In the genomic region with DNA sequence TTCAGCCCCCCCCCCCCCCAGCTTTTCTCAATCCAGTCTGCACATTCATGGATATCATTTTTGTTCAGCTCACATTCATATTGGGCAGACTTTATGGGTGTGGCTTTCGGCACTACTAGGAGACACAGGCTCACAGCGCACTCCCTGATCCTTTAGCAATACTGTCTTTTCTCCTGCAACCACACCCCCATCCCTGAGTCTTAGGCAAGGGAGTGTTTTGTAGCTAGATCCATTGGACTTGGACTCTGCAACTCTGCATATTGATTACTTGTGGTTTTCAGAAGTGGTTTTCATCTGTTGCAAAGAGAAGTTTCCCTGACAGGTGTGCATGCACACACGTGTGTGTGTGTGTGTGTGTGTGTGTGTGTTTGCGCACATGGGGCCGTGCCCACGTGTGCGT, we compare ENCODE assay signal across 23 mouse cellular contexts. TPM values are rescaled to one million over a fixed set of nuclear protein-coding genes. Genes with fewer than 3 reads are reported as not detected.
A peak's percentile ranks its signal among the peaks of the same experiment; 100 is the strongest.
DNase-seq lines count a peak whose midpoint lies in the region; ATAC-seq and TF ChIP-seq lines count a peak whose summit lies in the region.
"Had no signal": no experiment of that assay in that cellular context is flagged by ENCODE, and none has a peak within 500 bp of the region (broad histone marks: within the 10 kb centered on the region; RNA-seq: fewer than 3 reads in every experiment).

No protein-coding gene starts in this region.

- H3K4me3 ChIP-seq in liver, embryonic 16.5 days (ENCODE audit: low read depth, low read length) = no peak overlapping the region
- H3K4me3 ChIP-seq in intestine, embryonic 14.5 days (ENCODE audit: low read depth, low read length) = no peak overlapping the region
- H3K4me3 ChIP-seq in intestine, embryonic 16.5 days (ENCODE audit: low read length) = no peak overlapping the region
- H3K4me3 ChIP-seq in stomach, postnatal 0 days (ENCODE audit: low read depth, low read length) = no peak overlapping the region
- H3K4me3 ChIP-seq in midbrain, embryonic 10.5 days = no peak overlapping the region
- no peak overlapping the region for H3K4me3 ChIP-seq in thymus, adult 2 months (ENCODE audit: control insufficient read depth, insufficient read depth, low read length)
- H3K4me3 ChIP-seq: embryonic facial prominence, embryonic 12.5 days; embryonic facial prominence, embryonic 15.5 days; gastrocnemius, adult 2 months; hindbrain, embryonic 12.5 days had no signal

- 0 out of 2 replicates have a peak overlapping the region, but pooled peaks have one; percentile 7 for H3K4me2 ChIP-seq in liver, embryonic 16.5 days (ENCODE audit: low read depth, low read length)
- H3K4me2 ChIP-seq in intestine, embryonic 14.5 days (ENCODE audit: low read length) = no peak overlapping the region
- H3K4me2 ChIP-seq in intestine, embryonic 16.5 days (ENCODE audit: low read depth, low read length) = no peak overlapping the region
- H3K4me2 ChIP-seq in stomach, postnatal 0 days (replicated peaks; ENCODE audit: low read depth) = no peak overlapping the region
- H3K4me2 ChIP-seq: embryonic facial prominence, embryonic 12.5 days; embryonic facial prominence, embryonic 15.5 days; heart, embryonic 11.5 days; hindbrain, embryonic 12.5 days had no signal

- H3K9ac ChIP-seq in liver, embryonic 16.5 days (ENCODE audit: low read depth, low read length) = no peak overlapping the region
- no peak overlapping the region for H3K9ac ChIP-seq in intestine, embryonic 14.5 days (ENCODE audit: low read length)
- no peak overlapping the region for H3K9ac ChIP-seq in intestine, embryonic 16.5 days (ENCODE audit: low read depth, low read length)
- H3K9ac ChIP-seq in stomach, postnatal 0 days (ENCODE audit: low read length) = no peak overlapping the region
- H3K9ac ChIP-seq: embryonic facial prominence, embryonic 12.5 days; embryonic facial prominence, embryonic 15.5 days; forebrain, postnatal 0 days; hindbrain, embryonic 12.5 days had no signal

- peaks cover 9% of the 10 kb centered on the region for H3K4me1 ChIP-seq in liver, embryonic 16.5 days (ENCODE audit: control insufficient read depth, low read depth, low read length)
- peaks cover 25% of the 10 kb centered on the region for H3K4me1 ChIP-seq in intestine, embryonic 14.5 days (replicated peaks; ENCODE audit: control insufficient read depth, insufficient read depth, low read length)
- peaks cover 40% of the 10 kb centered on the region for H3K4me1 ChIP-seq in intestine, embryonic 16.5 days (ENCODE audit: control insufficient read depth, insufficient read depth, low read length)
- 0 out of 2 replicates have a peak, but pooled peaks cover 5% of the 10 kb centered on the region for H3K4me1 ChIP-seq in stomach, postnatal 0 days (replicated peaks; ENCODE audit: control insufficient read depth, insufficient read depth)
- peaks cover 19% of the 10 kb centered on the region for H3K4me1 ChIP-seq in midbrain, embryonic 10.5 days
- peaks cover 9% of the 10 kb centered on the region for H3K4me1 ChIP-seq in thymus, adult 2 months (replicated peaks; ENCODE audit: control insufficient read depth, insufficient read depth, low read length)

- 73% methylated on average over 7 of the region's 7 CpGs for WGBS in liver, embryonic 16.5 days (ENCODE audit: insufficient replicate concordance)
- WGBS in intestine, embryonic 14.5 days = 82% methylated on average over 7 of the region's 7 CpGs
- 81% methylated on average over 7 of the region's 7 CpGs for WGBS in intestine, embryonic 16.5 days
- 80% methylated on average over 7 of the region's 7 CpGs for WGBS in stomach, postnatal 0 days
- 97% methylated on average over 7 of the region's 7 CpGs for WGBS in midbrain, embryonic 10.5 days
- 91% methylated on average over 7 of the region's 7 CpGs for WGBS in thymus, adult 2 months

- TF ChIP-seq EP300 in stomach, postnatal 0 days (optimal IDR thresholded peaks at IDR 0.05) = no peak

- TF ChIP-seq CTCF in stomach, postnatal 0 days (IDR thresholded peaks at IDR 0.05; ENCODE audit: low read depth) = no peak
- no peak for TF ChIP-seq CTCF in thymus, adult 2 months (IDR thresholded peaks at IDR 0.05; ENCODE audit: borderline replicate concordance, control insufficient read depth, extremely low read depth, insufficient read depth, low read length, poor library complexity)

- ATAC-seq in liver, embryonic 16.5 days (ENCODE audit: low read depth) = 0 out of 2 replicates have a peak, but pooled peaks have one; percentile 16
- 0 out of 2 replicates have a peak, but pooled peaks have one; percentile 24 for ATAC-seq in intestine, embryonic 14.5 days (replicated peaks; ENCODE audit: low FRiP score, low TSS enrichment, low read depth)
- peak; percentile 55; the same call in 1 of the 2 replicates for ATAC-seq in intestine, embryonic 16.5 days
- ATAC-seq in stomach, postnatal 0 days (ENCODE audit: low FRiP score, low TSS enrichment) = peak; percentile 52; the same call in 1 of the 2 replicates
- ATAC-seq: forebrain, embryonic 14.5 days; forebrain, postnatal 0 days; hindbrain, embryonic 16.5 days; Patski had no signal

- H3K27me3 ChIP-seq in liver, embryonic 16.5 days (ENCODE audit: control insufficient read depth, insufficient read depth, low read depth, low read length) = no peaks in the 10 kb centered on the region
- no peaks in the 10 kb centered on the region for H3K27me3 ChIP-seq in intestine, embryonic 14.5 days (replicated peaks; ENCODE audit: control insufficient read depth, insufficient read depth, low read length)
- H3K27me3 ChIP-seq in intestine, embryonic 16.5 days (replicated peaks; ENCODE audit: control insufficient read depth, insufficient read depth, low read length) = no peaks in the 10 kb centered on the region
- H3K27me3 ChIP-seq in stomach, postnatal 0 days (ENCODE audit: control insufficient read depth, insufficient read depth, low read length) = no peaks in the 10 kb centered on the region
- no peaks in the 10 kb centered on the region for H3K27me3 ChIP-seq in midbrain, embryonic 10.5 days (ENCODE audit: low read depth, poor library complexity, severe bottlenecking)
- no peaks in the 10 kb centered on the region for H3K27me3 ChIP-seq in thymus, adult 2 months (ENCODE audit: control insufficient read depth, insufficient read depth, low read length)
- H3K27me3 ChIP-seq: embryonic facial prominence, embryonic 12.5 days; embryonic facial prominence, embryonic 15.5 days; hindbrain, embryonic 12.5 days; Patski had no signal

- H3K36me3 ChIP-seq in liver, embryonic 16.5 days (ENCODE audit: control insufficient read depth, insufficient read depth) = no peaks in the 10 kb centered on the region
- no peaks in the 10 kb centered on the region for H3K36me3 ChIP-seq in intestine, embryonic 14.5 days (ENCODE audit: control insufficient read depth, insufficient read depth, low read length)
- H3K36me3 ChIP-seq in intestine, embryonic 16.5 days (ENCODE audit: control insufficient read depth, insufficient read depth, low read length) = no peaks in the 10 kb centered on the region
- no peaks in the 10 kb centered on the region for H3K36me3 ChIP-seq in stomach, postnatal 0 days (ENCODE audit: control insufficient read depth, insufficient read depth, low read length)
- no peaks in the 10 kb centered on the region for H3K36me3 ChIP-seq in midbrain, embryonic 10.5 days
- H3K36me3 ChIP-seq in thymus, adult 2 months (ENCODE audit: control insufficient read depth, insufficient read depth, low read length) = no peaks in the 10 kb centered on the region
- H3K36me3 ChIP-seq: embryonic facial prominence, embryonic 12.5 days; embryonic facial prominence, embryonic 15.5 days; hindbrain, embryonic 12.5 days had no signal

- DNase-seq in liver = no peak
- DNase-seq in intestine, embryonic 14.5 days (ENCODE audit: low spot score) = no peak
- no peak for DNase-seq in stomach, postnatal 0 days (ENCODE audit: low spot score)
- no peak for DNase-seq in midbrain, embryonic 10.5 days (ENCODE audit: low spot score)
- no peak for DNase-seq in thymus, adult 2 months
- DNase-seq: adrenal gland, postnatal 10 days; adrenal gland, postnatal 36 days; cerebellum, adult 18-20 months; cerebellum, adult 9-10 months; cerebellum, postnatal 14 days; forebrain, postnatal 0 days; gastrocnemius, adult 2 months; gastrocnemius, postnatal 14 days; heart, adult 11 months had no signal

- no peaks in the 10 kb centered on the region for H3K9me3 ChIP-seq in liver, embryonic 16.5 days (replicated peaks; ENCODE audit: control insufficient read depth, low read length)
- H3K9me3 ChIP-seq in intestine, embryonic 14.5 days (ENCODE audit: control insufficient read depth, low read length) = no peaks in the 10 kb centered on the region
- no peaks in the 10 kb centered on the region for H3K9me3 ChIP-seq in intestine, embryonic 16.5 days (ENCODE audit: control insufficient read depth, low read length)
- no peaks in the 10 kb centered on the region for H3K9me3 ChIP-seq in stomach, postnatal 0 days (ENCODE audit: control insufficient read depth, low read length)
- H3K9me3 ChIP-seq in midbrain, embryonic 10.5 days (replicated peaks) = no peaks in the 10 kb centered on the region
- H3K9me3 ChIP-seq: embryonic facial prominence, embryonic 12.5 days; embryonic facial prominence, embryonic 15.5 days; hindbrain, embryonic 12.5 days had no signal

- TF ChIP-seq POLR2A in thymus, adult 2 months (IDR thresholded peaks at IDR 0.05; ENCODE audit: control insufficient read depth, extremely low read depth, insufficient read depth, low read length, poor library complexity) = no peak

- no peak overlapping the region for H3K27ac ChIP-seq in liver, embryonic 16.5 days (ENCODE audit: low read length)
- H3K27ac ChIP-seq in intestine, embryonic 14.5 days (ENCODE audit: low read depth) = no peak overlapping the region
- H3K27ac ChIP-seq in intestine, embryonic 16.5 days (ENCODE audit: low read length) = no peak overlapping the region
- H3K27ac ChIP-seq in stomach, postnatal 0 days (replicated peaks) = no peak overlapping the region
- H3K27ac ChIP-seq in midbrain, embryonic 10.5 days (replicated peaks) = no peak overlapping the region
- H3K27ac ChIP-seq in thymus, adult 2 months (ENCODE audit: control insufficient read depth, insufficient read depth, low read length) = no peak overlapping the region
- H3K27ac ChIP-seq: embryonic facial prominence, embryonic 15.5 days; gastrocnemius, adult 2 months; hindbrain, embryonic 12.5 days had no signal

RNA-seq across cellular contexts. Expression of gene Usp6nl, which starts 41.5 kb away (rescaled TPM):
- 2.7 and 3.6 TPM in 2 replicates for polyA plus RNA-seq in liver, embryonic 16.5 days (2015; fragmentation: Nextera tagmentation; extraction: Ambion mirVana)
- polyA plus RNA-seq in intestine, embryonic 14.5 days (2014; fragmentation: Nextera tagmentation; extraction: Ambion mirVana) = 14.1 and 14.4 TPM in 2 replicates
- 7.8 and 8.4 TPM in 2 replicates for polyA plus RNA-seq in intestine, embryonic 16.5 days (2015; fragmentation: Nextera tagmentation; extraction: Ambion mirVana)
- polyA plus RNA-seq in stomach, postnatal 0 days (2015; fragmentation: Nextera tagmentation; extraction: Ambion mirVana) = 7.4 and 8.9 TPM in 2 replicates
- 11.0 and 11.8 TPM in 2 replicates for polyA plus RNA-seq in midbrain, embryonic 10.5 days (2016; fragmentation: Nextera tagmentation; extraction: Ambion mirVana)
- polyA plus RNA-seq in thymus, adult 2 months (2012; rRNA removed) = 7.2 and 8.5 TPM in 2 replicates
